Mouse (Mus musculus): ENCODE data around the gene Fam76a.

DNA sequence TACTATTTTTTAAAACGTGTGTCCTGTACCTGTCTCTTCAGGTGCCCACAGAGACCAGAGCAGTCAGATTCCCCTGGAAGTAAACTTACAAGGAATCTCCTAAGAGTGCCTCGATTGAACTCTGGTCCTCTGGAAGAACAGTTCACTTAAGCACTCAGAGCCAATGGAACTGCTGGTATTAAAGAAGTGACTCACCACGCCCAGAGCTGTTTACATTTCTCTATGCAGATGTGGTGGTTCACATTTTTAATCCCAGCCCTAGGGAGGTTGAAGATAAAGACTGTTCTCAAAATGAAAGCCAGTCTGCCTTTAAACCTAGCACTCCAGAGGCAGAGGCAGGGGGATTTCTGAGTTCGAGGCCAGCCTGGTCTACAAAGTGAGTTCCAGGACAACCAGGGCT lies 2.2 kb downstream of the Fam76a start:
- TF ChIP-seq POLR2A (IDR thresholded peaks at IDR 0.05; ENCODE audit: control insufficient read depth, extremely low read depth, insufficient read depth, low read length, poor library complexity) (no peak), CTCF (IDR thresholded peaks at IDR 0.05; ENCODE audit: borderline replicate concordance, control insufficient read depth, extremely low read depth, insufficient read depth, low read length, poor library complexity) (no peak)
